Mouse (Mus musculus) liver, embryonic 14.5 days (tissue): ENCODE data around the gene Tnfrsf9. TPM values are rescaled to one million over a fixed set of nuclear protein-coding genes. Genes with fewer than 3 reads are reported as not detected.
A peak's percentile ranks its signal among the peaks of the same experiment; 100 is the strongest.
"Not testable (repeated sequence)": the region's sequence is repeated elsewhere in the genome, so short reads cannot be mapped to it uniquely, and the experiment has no call there.

Experiments used
- ATAC-seq: fragments of 200-750 bp; cut with Nextera tagmentation; 2 replicates; pipeline ENCODE4 v1.8.0; 2017; ENCODE audit warnings: moderate number of reproducible peaks, mild to moderate bottlenecking, moderate library complexity; ENCODE audit not compliant: insufficient read depth
- DNase-seq, 3 experiments: peaks; one replicate each; pipeline ENCODE4 v3.0.0-alpha.2; 2012 to 2013; ENCODE audit warnings: low read depth in 3 of 3, low spot score in 3 of 3
- H3K27ac ChIP-seq: fragments of 300-500 bp; sonication (generic); 2 replicates; pipeline ENCODE4 v1.5.1; 2014; ENCODE audit warnings: moderate library complexity, mild to moderate bottlenecking, control low read depth, inconsistent platforms
- H3K27me3 ChIP-seq: fragments of 300-500 bp; sonication (generic); 2 replicates; pipeline ENCODE4 v1.6.1; 2014; ENCODE audit warnings: mild to moderate bottlenecking, low read length, moderate library complexity; ENCODE audit not compliant: control insufficient read depth, insufficient read depth
- H3K36me3 ChIP-seq: fragments of 300-500 bp; sonication (generic); replicated peaks from 2 replicates; pipeline ENCODE4 v1.6.1; 2014; ENCODE audit warnings: low read depth; ENCODE audit not compliant: control insufficient read depth, insufficient read depth
- H3K4me1 ChIP-seq, 2 experiments: fragments of 200-500 bp in 1 of 2; fragments of 300-500 bp in 1 of 2; sonication (generic) in 1 of 2; replicated peaks; 2 replicates each; pipeline ENCODE4 v1.6.1; 2012 to 2014; ENCODE audit warnings: antibody characterized with exemption in 1 of 2, inconsistent platforms in 1 of 2, low read length in 1 of 2; ENCODE audit not compliant: control insufficient read depth in 2 of 2, insufficient read depth in 2 of 2
- H3K4me2 ChIP-seq: fragments of 300-500 bp; sonication (generic); 2 replicates; pipeline ENCODE4 v1.6.1; 2014; ENCODE audit warnings: low read depth, mild to moderate bottlenecking, control low read depth, moderate library complexity
- H3K4me3 ChIP-seq, 2 experiments: fragments of 200-500 bp in 1 of 2; fragments of 300-500 bp in 1 of 2; sonication (generic) in 1 of 2; 2 replicates each; pipeline ENCODE4 v1.5.1; 2012 to 2014; ENCODE audit warnings: low read depth in 2 of 2, low read length in 2 of 2, mild to moderate bottlenecking in 2 of 2, control low read depth in 1 of 2, inconsistent platforms in 1 of 2, moderate library complexity in 1 of 2; ENCODE audit not compliant: insufficient read depth in 1 of 2
- H3K9ac ChIP-seq: fragments of 300-500 bp; sonication (generic); replicated peaks from 2 replicates; pipeline ENCODE4 v1.6.1; 2014; ENCODE audit warnings: mild to moderate bottlenecking, control low read depth, moderate library complexity
- H3K9me3 ChIP-seq: fragments of 300-500 bp; sonication (generic); 2 replicates; pipeline ENCODE4 v1.6.1; 2016; ENCODE audit warnings: low read length, mixed read lengths; ENCODE audit not compliant: control insufficient read depth
- CTCF ChIP-seq: IDR thresholded peaks from 2 replicates; pipeline ENCODE4 v1.5.1; 2016; ENCODE audit warnings: antibody characterized with exemption, low read depth, control low read depth
- EP300 ChIP-seq: IDR thresholded peaks from 2 replicates; pipeline ENCODE4 v1.6.1; 2016; ENCODE audit warnings: antibody characterized with exemption, low read depth
- WGBS: fragments of 180-500 bp; shearing (Covaris S2); extraction: QIAGEN DNeasy Blood & Tissue Kit; methylation state at CpG from one replicate; pipeline ENCODE4 v1.1.7; 2014; ENCODE audit not compliant: insufficient replicate concordance; 5-methylcytosine and 5-hydroxymethylcytosine counted together
- polyA plus RNA-seq, 2 experiments: library from polyadenylated mRNA; depleted of rRNA in 1 of 2; stranded (reverse) in 1 of 2; unstranded in 1 of 2; fragments of >200 nt; fragmentation: Nextera tagmentation in 1 of 2; extraction: Ambion mirVana in 1 of 2; gene quantifications; 2 replicates each; pipeline versions ENCODE4 v1.2.1 to v1.2.3; 2012 to 2014

Tnfrsf9 gene
- polyA plus RNA-seq, 2 experiments, result 0.08 TPM; not detected in 1

DNA sequence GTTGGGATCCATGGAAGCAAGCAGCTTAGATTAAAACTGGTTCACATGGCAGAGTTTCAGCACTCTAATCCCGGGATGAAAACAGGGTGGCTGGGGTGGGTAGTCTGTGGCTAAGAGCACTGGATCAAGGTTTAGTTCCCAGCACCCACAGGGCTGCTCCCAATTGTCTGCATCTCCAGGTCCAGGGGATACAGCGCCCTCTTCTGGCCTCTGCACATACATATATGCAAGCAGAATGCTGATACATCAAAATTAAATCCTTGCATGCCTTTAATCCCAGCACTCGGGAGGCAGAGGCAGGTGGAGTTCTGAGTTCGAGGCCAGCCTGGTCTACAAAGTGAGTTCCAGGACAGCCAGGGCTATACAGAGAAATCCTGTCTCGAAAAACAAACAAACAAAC is 5.8 kb upstream of the Tnfrsf9 start:
- peaks cover 6 to 20% of the 10 kb centered on the region in 2 experiments for H3K4me1 ChIP-seq
- WGBS, result 56% methylated on average over 5 of the region's 5 CpGs
- peak; percentile 59 for TF ChIP-seq CTCF

DNA sequence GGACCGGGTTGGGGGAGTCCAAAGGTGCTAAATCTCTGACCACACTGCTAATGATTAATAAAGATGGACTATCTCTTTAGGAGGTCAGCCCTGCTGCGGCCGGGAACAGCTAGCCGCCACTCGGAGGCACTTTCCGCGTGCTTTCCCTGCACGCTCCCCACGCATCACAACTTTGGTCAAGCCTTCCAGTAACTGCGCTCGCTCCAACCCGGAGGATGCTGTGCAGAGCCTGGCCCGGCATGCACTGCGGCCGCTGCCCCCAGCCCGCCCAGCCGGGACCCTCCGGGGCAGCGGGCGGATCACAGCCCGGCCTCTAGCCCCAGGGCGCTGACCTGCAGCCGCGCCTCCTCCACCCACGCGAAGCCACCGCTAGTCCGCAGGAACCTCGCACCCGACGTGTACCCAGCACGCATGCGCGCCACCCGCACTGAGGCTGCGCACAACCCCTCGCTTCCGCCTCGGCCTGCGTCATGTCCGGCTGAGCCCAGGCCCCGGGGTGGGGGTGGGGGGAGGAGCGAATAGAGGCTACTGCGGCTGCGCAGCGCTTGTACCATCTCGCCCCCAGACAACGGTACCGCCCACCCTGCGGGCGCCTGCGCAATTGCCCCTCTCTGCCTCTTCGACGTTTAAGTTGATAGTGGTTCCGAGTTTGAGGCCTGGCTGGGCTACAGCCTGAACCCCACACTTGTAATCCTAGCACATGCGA is 4.8 kb upstream of the Tnfrsf9 start:
- peaks cover 9% of the 10 kb centered on the region for H3K36me3 ChIP-seq
- H3K9ac ChIP-seq, result peak overlapping the region; percentile 75
- ATAC-seq (peak; percentile 85), DNase-seq (peak; percentile 94 to 95 (median 94))
- peak overlapping the region; percentile 61 for H3K27ac ChIP-seq
- no peaks in the 10 kb centered on the region for H3K27me3 ChIP-seq
- under 1% methylated on average over 56 of the region's 56 CpGs for WGBS
- TF ChIP-seq EP300, result no peak
- TF ChIP-seq CTCF, result peak; percentile 58
- peak overlapping the region; percentile 73 to 83 for H3K4me3 ChIP-seq
- peak overlapping the region; percentile 93 for H3K4me2 ChIP-seq
- peaks cover 9 to 23% of the 10 kb centered on the region in 2 experiments for H3K4me1 ChIP-seq
- no peaks in the 10 kb centered on the region for H3K9me3 ChIP-seq

More for the DNA sequence above, 5.8 kb upstream of the Tnfrsf9 start:
- not testable (repeated sequence) for DNase-seq, ATAC-seq, H3K27ac ChIP-seq, H3K9me3 ChIP-seq, H3K36me3 ChIP-seq, H3K27me3 ChIP-seq, H3K9ac ChIP-seq
- Histone ChIP-seq H3K4me2 (peak overlapping the region; percentile 93), H3K4me3 (peak overlapping the region in 1 of 2 experiments; percentile 83; a peak in 2 of 4 replicates)

DNA sequence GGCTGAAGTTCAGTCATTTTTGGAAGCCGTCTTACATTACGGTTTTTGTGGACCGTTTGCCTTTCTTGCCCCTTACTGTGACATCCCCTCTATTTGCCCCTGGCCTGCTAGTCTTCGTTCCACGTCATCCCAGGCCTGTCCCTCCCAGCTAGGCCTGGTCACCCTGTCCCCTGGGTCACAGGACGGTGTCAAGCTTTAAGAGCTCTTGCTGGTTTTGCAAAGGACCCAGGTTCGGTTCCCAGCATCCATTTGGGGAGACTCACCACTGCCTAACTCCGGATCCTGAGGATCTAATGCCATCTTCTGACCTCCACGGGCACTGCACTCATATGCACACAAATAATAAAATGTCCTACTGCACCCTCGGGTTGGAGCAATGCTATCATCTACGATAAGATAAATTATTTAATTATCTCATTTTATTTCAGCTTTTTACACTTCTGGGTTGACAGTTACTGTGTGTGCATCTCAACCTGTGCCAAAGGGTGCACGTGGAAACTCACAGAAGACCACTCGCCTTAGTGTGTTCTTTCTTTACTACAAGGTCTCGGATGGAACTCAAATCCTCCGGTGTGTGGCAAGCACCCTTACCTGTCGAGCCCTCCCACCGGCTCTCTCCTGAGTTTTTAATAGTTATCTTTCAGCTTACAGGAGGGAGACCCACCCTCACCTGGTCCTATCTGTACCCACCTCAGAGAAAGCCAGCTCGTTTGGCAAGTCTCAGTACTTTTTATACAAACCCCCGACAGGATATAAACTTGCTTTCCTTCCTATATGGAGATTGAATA is 4.0 kb upstream of the Tnfrsf9 start:
- Histone ChIP-seq H3K9me3 (no peaks in the 10 kb centered on the region), H3K36me3 (peaks cover 7% of the 10 kb centered on the region), H3K27ac (peak overlapping the region; percentile 61), H3K4me2 (peak overlapping the region; percentile 93), H3K27me3 (no peaks in the 10 kb centered on the region), H3K4me3 (peak overlapping the region; percentile 19 to 83; a peak in 3 of 4 replicates), H3K4me1 (peaks cover 12 to 28% of the 10 kb centered on the region in 2 experiments), H3K9ac (0 out of 2 replicates have a peak overlapping the region, but pooled peaks have one; percentile 24)
- TF ChIP-seq CTCF (peak; percentile 2; the same call in 1 of the 2 replicates), EP300 (no peak)
- ATAC-seq, result no peak
- DNase-seq, result no peak
- WGBS, result 77% methylated on average over 19 of the region's 19 CpGs

DNA sequence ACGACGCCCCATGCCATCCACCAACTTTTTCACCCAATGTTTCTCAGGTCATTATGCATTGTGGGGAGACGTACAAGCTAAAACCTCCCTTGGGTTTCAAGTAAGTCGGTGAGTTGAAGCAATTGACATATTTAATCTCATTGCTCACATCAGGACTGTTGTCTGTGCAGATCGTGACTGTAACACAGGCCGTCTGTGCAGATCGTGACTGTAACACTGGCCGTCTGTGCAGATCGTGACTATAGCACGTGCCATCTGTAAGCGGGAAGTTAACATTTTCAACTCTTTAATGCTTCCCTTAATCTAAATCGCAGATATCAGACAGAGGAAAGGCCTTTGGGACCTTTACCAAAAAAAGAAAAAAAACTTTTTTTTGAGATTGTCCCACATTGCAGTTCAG is 619 bp upstream of the Tnfrsf9 start:
- DNase-seq, result no peak
- Histone ChIP-seq H3K4me3 (peak overlapping the region; percentile 76), H3K36me3 (no peaks in the 10 kb centered on the region), H3K9me3 (no peaks in the 10 kb centered on the region), H3K9ac (peak overlapping the region; percentile 76), H3K27ac (peak overlapping the region; percentile 74), H3K27me3 (no peaks in the 10 kb centered on the region), H3K4me1 (peaks cover 12 to 24% of the 10 kb centered on the region in 2 experiments), H3K4me2 (peak overlapping the region; percentile 71)
- TF ChIP-seq CTCF (no peak), EP300 (no peak)
- ATAC-seq, result no peak
- WGBS, result 14% methylated on average over 12 of the region's 12 CpGs
